Mouse (Mus musculus) megakaryocyte, embryonic 14.5 days (primary cell): ENCODE data around the gene Tmem229a. TPM values are rescaled to one million over a fixed set of nuclear protein-coding genes. Genes with fewer than 3 reads are reported as not detected.

Source experiments
- H3K27me3 ChIP-seq: replicated peaks from 2 replicates; pipeline ENCODE3; 2012; ENCODE audit warnings: inconsistent platforms
- H3K36me3 ChIP-seq: replicated peaks from 2 replicates; pipeline ENCODE3; 2012; ENCODE audit warnings: low read length, inconsistent platforms, mixed read lengths
- H3K4me1 ChIP-seq: 2 replicates; pipeline ENCODE4 v1.6.1; 2012; ENCODE audit warnings: inconsistent platforms
- H3K4me3 ChIP-seq: replicated peaks from 2 replicates; pipeline ENCODE3; 2012; ENCODE audit warnings: moderate library complexity, mild to moderate bottlenecking, inconsistent platforms
- H3K9me3 ChIP-seq: 2 replicates; pipeline ENCODE4 v1.6.1; 2012; ENCODE audit warnings: inconsistent platforms
- FLI1 ChIP-seq: IDR thresholded peaks from 2 replicates; pipeline ENCODE4 v1.6.1; 2012; ENCODE audit warnings: low read length, inconsistent platforms, mixed read lengths
- GATA1 ChIP-seq: IDR thresholded peaks from 3 replicates; pipeline ENCODE4 v1.6.1; 2012; ENCODE audit warnings: mixed read lengths, low read length, inconsistent platforms, borderline replicate concordance
- polyA plus RNA-seq: library from polyadenylated mRNA; stranded (reverse); fragments of >175 nt; gene quantifications from 2 replicates; pipeline ENCODE4 v1.2.3, GENCODE M21; 2012; ENCODE audit warnings: low replicate concordance; ENCODE audit not compliant: insufficient read depth

The Tmem229a gene
- polyA plus RNA-seq, result not detected in 2 replicates

GRCm38 (mm10) chr6:24955946-24956585 lies at the start of gene Tmem229a:
Tmem229a (minus strand) TSS chr6:24956297.
- peak within 1 kb of the TSS; percentile 78 for H3K4me3 ChIP-seq
- H3K4me1 ChIP-seq, result peaks cover 14% of the 10 kb centered on the region
- no peaks in the 10 kb centered on the region for H3K36me3 ChIP-seq
- H3K27me3 ChIP-seq, result peaks cover 29% of the 10 kb centered on the region
- TF ChIP-seq GATA1 (no peak), FLI1 (no peak)
- H3K9me3 ChIP-seq, result peaks cover 8% of the 10 kb centered on the region; the same call in 1 of the 2 replicates

GRCm38 (mm10) chr6:24993754-24994153 lies 37.7 kb upstream of the Tmem229a start:
- H3K9me3 ChIP-seq, result no peaks in the 10 kb centered on the region
- H3K4me3 ChIP-seq, result no peak overlapping the region
- H3K36me3 ChIP-seq, result no peaks in the 10 kb centered on the region
- no peak for TF ChIP-seq FLI1
- no peak for TF ChIP-seq GATA1
- H3K4me1 ChIP-seq, result no peaks in the 10 kb centered on the region
- no peaks in the 10 kb centered on the region for H3K27me3 ChIP-seq

GRCm38 (mm10) chr6:24989836-24990235 lies 33.7 kb upstream of the Tmem229a start:
- Histone ChIP-seq H3K27me3 (no peaks in the 10 kb centered on the region), H3K4me3 (no peak overlapping the region), H3K36me3 (no peaks in the 10 kb centered on the region), H3K4me1 (no peaks in the 10 kb centered on the region), H3K9me3 (peaks cover 4% of the 10 kb centered on the region; the same call in 1 of the 2 replicates)
- TF ChIP-seq FLI1 (no peak), GATA1 (no peak)

- H3K4me1 ChIP-seq, result no peaks in the 10 kb centered on the region
- no peak for TF ChIP-seq FLI1
- TF ChIP-seq GATA1, result no peak
Observed at GRCm38 (mm10) chr6:24976176-24976575, 20.1 kb upstream of the Tmem229a start.

GRCm38 (mm10) chr6:24968471-24969223 lies 12.6 kb upstream of the Tmem229a start:
- no peaks in the 10 kb centered on the region for H3K4me1 ChIP-seq
- no peaks in the 10 kb centered on the region for H3K27me3 ChIP-seq
- no peak overlapping the region for H3K4me3 ChIP-seq
- no peaks in the 10 kb centered on the region for H3K36me3 ChIP-seq
- H3K9me3 ChIP-seq, result no peaks in the 10 kb centered on the region
- TF ChIP-seq GATA1 (no peak), FLI1 (no peak)

More at GRCm38 (mm10) chr6:24976176-24976575, 20.1 kb upstream of the Tmem229a start:
- no peaks in the 10 kb centered on the region for H3K36me3 ChIP-seq
- H3K4me3 ChIP-seq, result no peak overlapping the region
- H3K27me3 ChIP-seq, result no peaks in the 10 kb centered on the region
- peaks cover 3% of the 10 kb centered on the region; the same call in 1 of the 2 replicates for H3K9me3 ChIP-seq

GRCm38 (mm10) chr6:24967726-24968125 lies 11.6 kb upstream of the Tmem229a start:
- Histone ChIP-seq H3K4me3 (no peak overlapping the region), H3K4me1 (no peaks in the 10 kb centered on the region), H3K9me3 (no peaks in the 10 kb centered on the region), H3K27me3 (no peaks in the 10 kb centered on the region), H3K36me3 (no peaks in the 10 kb centered on the region)
- no peak for TF ChIP-seq FLI1
- no peak for TF ChIP-seq GATA1

- Histone ChIP-seq H3K4me3 (no peak overlapping the region), H3K27me3 (no peaks in the 10 kb centered on the region), H3K9me3 (no peaks in the 10 kb centered on the region), H3K4me1 (no peaks in the 10 kb centered on the region), H3K36me3 (no peaks in the 10 kb centered on the region)
- TF ChIP-seq GATA1 (no peak), FLI1 (no peak)
Observed at GRCm38 (mm10) chr6:24966010-24966682, 10.0 kb upstream of the Tmem229a start.

GRCm38 (mm10) chr6:24963754-24964153 lies 7.7 kb upstream of the Tmem229a start:
- no peaks in the 10 kb centered on the region for H3K9me3 ChIP-seq
- TF ChIP-seq FLI1, result no peak
- TF ChIP-seq GATA1, result no peak
- H3K27me3 ChIP-seq, result no peaks in the 10 kb centered on the region
- H3K4me3 ChIP-seq, result no peak overlapping the region
- no peaks in the 10 kb centered on the region for H3K36me3 ChIP-seq
- H3K4me1 ChIP-seq, result no peaks in the 10 kb centered on the region

- TF ChIP-seq FLI1, result no peak
- TF ChIP-seq GATA1, result no peak
- Histone ChIP-seq H3K36me3 (no peaks in the 10 kb centered on the region), H3K4me3 (no peak overlapping the region), H3K27me3 (peaks cover 29% of the 10 kb centered on the region), H3K9me3 (peaks cover 8% of the 10 kb centered on the region; the same call in 1 of the 2 replicates), H3K4me1 (peaks cover 14% of the 10 kb centered on the region)
Observed at GRCm38 (mm10) chr6:24956586-24956973, 483 bp upstream of the Tmem229a start.
